In the genomic region with DNA sequence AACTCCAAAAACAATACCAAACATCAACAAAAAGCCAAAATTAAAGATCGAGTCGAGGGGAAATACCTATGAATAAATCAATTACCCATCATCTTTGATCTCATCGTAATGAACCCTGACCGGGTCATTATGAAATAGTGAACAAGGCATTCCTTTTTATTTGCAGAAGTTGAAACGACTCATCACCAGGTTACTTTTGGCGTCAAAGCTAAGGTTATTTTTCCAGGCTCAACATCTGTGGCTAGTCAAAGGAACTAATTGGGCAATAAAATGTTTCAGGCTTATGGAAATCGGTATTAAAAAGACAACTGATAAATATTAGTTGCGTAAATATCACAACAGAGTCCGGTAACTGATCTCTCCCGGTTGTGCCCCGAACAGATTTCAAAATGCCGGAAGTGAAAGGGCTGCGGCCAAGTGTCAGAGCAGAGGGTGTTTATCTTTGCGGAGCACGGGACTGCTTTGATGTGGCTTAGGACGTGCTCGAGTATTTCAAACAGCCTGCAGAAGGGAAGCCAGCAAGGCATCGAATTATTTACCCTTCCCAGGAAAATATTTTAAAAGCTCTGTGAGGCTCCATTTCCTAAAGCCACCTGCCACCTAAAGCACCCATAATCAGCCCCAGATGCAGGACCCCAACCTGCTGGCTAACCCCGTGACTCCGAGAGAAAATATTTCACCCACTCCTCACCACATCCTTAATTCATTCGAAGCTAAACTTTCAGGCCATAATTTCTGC, we compare ENCODE assay signal across 10 mouse cellular contexts.
DNase-seq lines count a peak whose midpoint lies in the region; ATAC-seq and TF ChIP-seq lines count a peak whose summit lies in the region.
"Had no signal": no experiment of that assay in that cellular context is flagged by ENCODE, and none has a peak within 500 bp of the region (broad histone marks: within the 10 kb centered on the region; RNA-seq: fewer than 3 reads in every experiment).

No protein-coding gene starts in this region.

- intact Hi-C loops in heart, adult 2 months (cut with DNase I): no loop called here

- ATAC-seq in heart, embryonic 11.5 days (replicated peaks; ENCODE audit: insufficient number of reproducible peaks, low FRiP score, low TSS enrichment): no peak
- peak; percentile 59; the same call in 1 of the 2 replicates for ATAC-seq in kidney, postnatal 0 days (replicated peaks; ENCODE audit: low FRiP score, low read depth)

- H3K27me3 ChIP-seq in heart, embryonic 11.5 days (ENCODE audit: control insufficient read depth, insufficient read depth, low read length): no peaks in the 10 kb centered on the region
- no peaks in the 10 kb centered on the region for H3K27me3 ChIP-seq in heart, adult 2 months (ENCODE audit: control insufficient read depth, insufficient read depth, low read length)
- no peaks in the 10 kb centered on the region for H3K27me3 ChIP-seq in kidney, postnatal 0 days (ENCODE audit: insufficient read depth, low read length)
- H3K27me3 ChIP-seq: megakaryocyte, embryonic 14.5 days had no signal

- no peak overlapping the region for H3K27ac ChIP-seq in heart, embryonic 11.5 days (ENCODE audit: low read depth, low read length)
- no peak overlapping the region for H3K27ac ChIP-seq in heart, adult 2 months
- H3K27ac ChIP-seq in kidney, postnatal 0 days: 0 out of 2 replicates have a peak overlapping the region, but pooled peaks have one; percentile 19

- H3K36me3 ChIP-seq in heart, embryonic 11.5 days (ENCODE audit: control insufficient read depth, insufficient read depth, low read length): no peaks in the 10 kb centered on the region
- no peaks in the 10 kb centered on the region for H3K36me3 ChIP-seq in heart, adult 2 months (ENCODE audit: control insufficient read depth, insufficient read depth, low read length)
- no peaks in the 10 kb centered on the region for H3K36me3 ChIP-seq in kidney, postnatal 0 days (ENCODE audit: insufficient read depth, low read length)

- H3K4me2 ChIP-seq in heart, embryonic 11.5 days: peak overlapping the region; percentile 49
- peak overlapping the region; percentile 55 for H3K4me2 ChIP-seq in kidney, postnatal 0 days (ENCODE audit: low read length)

- peak overlapping the region; percentile 5; the same call in 1 of the 2 replicates for H3K4me3 ChIP-seq in heart, embryonic 11.5 days (ENCODE audit: low read depth, low read length)
- H3K4me3 ChIP-seq in heart, adult 2 months: no peak overlapping the region
- no peak overlapping the region for H3K4me3 ChIP-seq in kidney, postnatal 0 days (replicated peaks; ENCODE audit: low read depth, low read length)
- H3K4me3 ChIP-seq: megakaryocyte, embryonic 14.5 days had no signal

- H3K9me3 ChIP-seq in heart, embryonic 11.5 days (replicated peaks; ENCODE audit: control insufficient read depth, low read length): no peaks in the 10 kb centered on the region
- no peaks in the 10 kb centered on the region for H3K9me3 ChIP-seq in kidney, postnatal 0 days (replicated peaks; ENCODE audit: low read length)

- DNase-seq in heart, adult 2 months: no peak
- peak; percentile 13 for DNase-seq in c-Kit-positive CD71-negative TER-119-negative erythroid progenitor cells, embryonic 14.5 days (ENCODE audit: low read depth)
- DNase-seq in kidney, postnatal 0 days (ENCODE audit: low spot score): peak; percentile 83
- DNase-seq in lung, postnatal 10 days: peak; percentile 44
- DNase-seq in right cerebral cortex, postnatal 4 days: no peak
- DNase-seq in gastrocnemius, adult 8-10 months (ENCODE audit: low spot score in 2 of 2): no peak
- no peak for DNase-seq in frontal cortex, postnatal 14 days (ENCODE audit: low spot score in 2 of 2)
- DNase-seq: cerebellum, adult 9-10 months had no signal

- TF ChIP-seq EP300 in heart, adult 2 months (IDR thresholded peaks at IDR 0.05; ENCODE audit: insufficient read depth, low read depth, low read length): no peak

- 36% methylated on average over 21 of the region's 21 CpGs for WGBS in heart, embryonic 11.5 days (ENCODE audit: insufficient replicate concordance)
- WGBS in heart, adult 2 months: 31% methylated on average over 21 of the region's 21 CpGs
- 3% methylated on average over 21 of the region's 21 CpGs for WGBS in kidney, postnatal 0 days

- H3K79me2 ChIP-seq in heart, adult 2 months (replicated peaks; ENCODE audit: control insufficient read depth, insufficient read depth, low read length): no peaks in the 10 kb centered on the region

- H3K9ac ChIP-seq in heart, embryonic 11.5 days (ENCODE audit: low read depth, low read length): no peak overlapping the region
- no peak overlapping the region for H3K9ac ChIP-seq in heart, adult 2 months (ENCODE audit: low read depth, low read length)
- no peak overlapping the region for H3K9ac ChIP-seq in kidney, postnatal 0 days (ENCODE audit: low read depth, low read length)

- TF ChIP-seq CTCF in heart, adult 2 months (IDR thresholded peaks at IDR 0.05): no peak
- TF ChIP-seq CTCF in kidney, postnatal 0 days (IDR thresholded peaks at IDR 0.05; ENCODE audit: low read depth): no peak

- H3K4me1 ChIP-seq in heart, embryonic 11.5 days (ENCODE audit: control insufficient read depth, insufficient read depth, low read length): no peaks in the 10 kb centered on the region
- H3K4me1 ChIP-seq in heart, adult 2 months (ENCODE audit: control insufficient read depth, insufficient read depth, low read length): no peaks in the 10 kb centered on the region
- H3K4me1 ChIP-seq in kidney, postnatal 0 days (replicated peaks; ENCODE audit: insufficient read depth, low read length): peaks cover 6% of the 10 kb centered on the region; the same call in 1 of the 2 replicates
- H3K4me1 ChIP-seq: megakaryocyte, embryonic 14.5 days had no signal

- TF ChIP-seq POLR2A in heart, adult 2 months (IDR thresholded peaks at IDR 0.05; ENCODE audit: insufficient read depth, low read depth, low read length): no peak

Comparison
In these comparisons a context has a peak if more than half of its experiments do, and no peak if none do; other contexts are left out.
1. DNase-seq: peak in c-Kit-positive CD71-negative TER-119-negative erythroid progenitor cells, embryonic 14.5 days (single experiment), kidney, postnatal 0 days (single experiment) and lung, postnatal 10 days (single experiment); none in heart, adult 2 months (0 of 2), right cerebral cortex, postnatal 4 days (single experiment), gastrocnemius, adult 8-10 months (0 of 2) and frontal cortex, postnatal 14 days (0 of 2).